Mouse (Mus musculus) midbrain, embryonic 14.5 days (tissue): ENCODE data around the gene Yipf3. TPM values are rescaled to one million over a fixed set of nuclear protein-coding genes. Genes with fewer than 3 reads are reported as not detected.

ENCODE experiments used
- ATAC-seq: fragments of 200-750 bp; cut with Nextera tagmentation; 2 replicates; pipeline ENCODE4 v1.8.0; 2017; ENCODE audit warnings: moderate number of reproducible peaks, moderate library complexity; ENCODE audit not compliant: low FRiP score, low TSS enrichment
- DNase-seq: peaks from one replicate; pipeline ENCODE4 v3.0.0-alpha.2; 2015
- H3K27ac ChIP-seq: fragments of 300-500 bp; sonication (generic); replicated peaks from 2 replicates; pipeline ENCODE4 v1.5.1; 2014; ENCODE audit warnings: mild to moderate bottlenecking, low read depth, low read length, moderate library complexity
- H3K27me3 ChIP-seq: fragments of 300-500 bp; sonication (generic); 2 replicates; pipeline ENCODE4 v1.6.1; 2014; ENCODE audit warnings: low read length, control low read depth, mixed read lengths; ENCODE audit not compliant: control insufficient read depth, insufficient read depth
- H3K36me3 ChIP-seq: fragments of 300-500 bp; sonication (generic); 2 replicates; pipeline ENCODE4 v1.6.1; 2014; ENCODE audit warnings: low read length, control low read depth; ENCODE audit not compliant: control insufficient read depth, insufficient read depth
- H3K4me1 ChIP-seq: fragments of 300-500 bp; sonication (generic); 2 replicates; pipeline ENCODE4 v1.6.1; 2014; ENCODE audit warnings: mild to moderate bottlenecking, antibody characterized with exemption, low read length, control low read depth; ENCODE audit not compliant: control insufficient read depth, insufficient read depth
- H3K4me2 ChIP-seq: fragments of 300-500 bp; sonication (generic); 2 replicates; pipeline ENCODE4 v1.6.1; 2014; ENCODE audit warnings: mild to moderate bottlenecking, low read length, moderate library complexity
- H3K4me3 ChIP-seq: fragments of 300-500 bp; sonication (generic); replicated peaks from 2 replicates; pipeline ENCODE4 v1.5.1; 2014; ENCODE audit warnings: low read depth, low read length
- H3K9ac ChIP-seq: fragments of 300-500 bp; sonication (generic); replicated peaks from 2 replicates; pipeline ENCODE4 v1.6.1; 2014; ENCODE audit warnings: mild to moderate bottlenecking, low read length, moderate library complexity
- H3K9me3 ChIP-seq: fragments of 300-500 bp; sonication (generic); 2 replicates; pipeline ENCODE4 v1.6.1; 2016; ENCODE audit warnings: low read length, control low read depth, mixed read lengths; ENCODE audit not compliant: control insufficient read depth
- WGBS: fragments of 180-500 bp; shearing (Covaris S2); extraction: QIAGEN DNeasy Blood & Tissue Kit; methylation state at CpG from one replicate; pipeline ENCODE4 v1.1.7; 2014; 5-methylcytosine and 5-hydroxymethylcytosine counted together
- polyA plus RNA-seq: library from polyadenylated mRNA; unstranded; fragments of >200 nt; fragmentation: Nextera tagmentation; extraction: Ambion mirVana; gene quantifications from 2 replicates; pipeline ENCODE4 v1.2.1, GENCODE M21; 2014

Gene Yipf3
- polyA plus RNA-seq, 1 experiment from 2014 or later: 86.7 TPM

DNA sequence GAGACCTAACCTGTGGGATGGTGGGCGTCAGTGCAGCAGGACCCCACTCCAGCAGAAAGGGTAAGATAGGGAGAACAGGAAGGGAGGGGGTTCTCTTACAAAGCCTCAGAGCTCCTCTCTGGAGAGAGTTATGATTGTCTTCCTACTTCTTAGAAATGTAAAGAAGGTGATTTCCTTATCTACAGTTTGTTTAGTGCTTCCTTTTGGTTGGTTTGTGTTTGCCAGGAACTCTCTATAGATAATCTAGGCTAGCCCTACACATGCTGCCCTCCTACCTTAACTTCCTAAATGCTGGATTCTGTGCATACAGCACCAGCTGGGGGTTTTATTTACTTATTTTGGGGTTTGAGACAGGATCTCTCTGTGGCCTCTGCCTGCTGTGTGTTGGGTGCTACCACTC lies 11.8 kb upstream of the Yipf3 start:
- no peak overlapping the region for H3K9ac ChIP-seq
- no peak overlapping the region for H3K4me2 ChIP-seq
- no peak for DNase-seq
- ATAC-seq: no peak
- 97% methylated on average over 1 of the region's 1 CpGs for WGBS
- no peak overlapping the region for H3K4me3 ChIP-seq
- peaks cover 75% of the 10 kb centered on the region for H3K36me3 ChIP-seq
- no peaks in the 10 kb centered on the region for H3K27me3 ChIP-seq
- no peak overlapping the region for H3K27ac ChIP-seq
- no peaks in the 10 kb centered on the region for H3K4me1 ChIP-seq
- H3K9me3 ChIP-seq: no peaks in the 10 kb centered on the region

DNA sequence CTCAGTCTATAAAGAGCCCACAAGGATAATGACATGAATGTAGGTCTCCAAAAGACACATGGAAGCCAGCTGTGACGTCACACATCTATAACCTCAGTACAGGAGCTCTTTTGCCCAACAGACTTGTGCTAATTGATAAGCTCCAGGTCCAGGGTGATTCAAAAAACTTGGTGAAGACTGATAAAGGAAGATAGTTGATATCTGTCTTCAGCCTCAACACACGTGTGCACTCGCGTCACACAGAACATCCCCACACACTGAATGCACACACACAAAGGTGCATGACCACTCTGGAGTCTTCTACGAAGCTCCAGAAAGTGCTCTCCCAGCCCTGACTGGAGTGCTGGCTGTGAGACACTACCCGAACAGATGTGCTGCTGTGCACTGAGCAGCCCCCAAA lies 10.8 kb upstream of the Yipf3 start:
- Histone ChIP-seq H3K9ac (no peak overlapping the region), H3K4me3 (no peak overlapping the region), H3K4me2 (no peak overlapping the region), H3K36me3 (peaks cover 78% of the 10 kb centered on the region), H3K27ac (no peak overlapping the region), H3K27me3 (no peaks in the 10 kb centered on the region), H3K4me1 (no peaks in the 10 kb centered on the region), H3K9me3 (no peaks in the 10 kb centered on the region)
- ATAC-seq (no peak), DNase-seq (no peak)
- WGBS: 95% methylated on average over 6 of the region's 6 CpGs

DNA sequence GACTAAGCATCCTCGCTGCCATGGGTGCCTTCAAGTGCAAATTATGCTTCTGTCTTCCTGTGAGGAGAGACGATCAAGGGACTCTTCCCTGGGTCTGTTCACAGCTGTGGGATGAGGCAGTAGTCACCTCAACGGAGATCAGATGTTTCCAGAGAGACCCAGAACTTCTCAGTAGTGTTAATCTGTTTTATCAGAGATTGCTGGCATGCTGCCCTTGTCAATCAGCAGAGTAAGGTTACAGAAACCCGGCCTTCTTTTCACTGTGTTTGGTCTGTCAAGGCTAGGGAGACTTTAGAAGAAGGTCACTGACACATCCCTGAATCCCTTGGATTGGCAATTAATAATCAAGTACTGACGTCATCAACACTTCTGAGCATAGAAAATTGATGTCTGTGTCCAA lies 10.4 kb upstream of the Yipf3 start:
- Histone ChIP-seq H3K27ac (no peak overlapping the region), H3K4me3 (no peak overlapping the region), H3K4me2 (no peak overlapping the region), H3K9me3 (no peaks in the 10 kb centered on the region), H3K27me3 (no peaks in the 10 kb centered on the region), H3K9ac (no peak overlapping the region), H3K36me3 (peaks cover 82% of the 10 kb centered on the region), H3K4me1 (no peaks in the 10 kb centered on the region)
- ATAC-seq (no peak), DNase-seq (no peak)
- WGBS: 90% methylated on average over 5 of the region's 5 CpGs

DNA sequence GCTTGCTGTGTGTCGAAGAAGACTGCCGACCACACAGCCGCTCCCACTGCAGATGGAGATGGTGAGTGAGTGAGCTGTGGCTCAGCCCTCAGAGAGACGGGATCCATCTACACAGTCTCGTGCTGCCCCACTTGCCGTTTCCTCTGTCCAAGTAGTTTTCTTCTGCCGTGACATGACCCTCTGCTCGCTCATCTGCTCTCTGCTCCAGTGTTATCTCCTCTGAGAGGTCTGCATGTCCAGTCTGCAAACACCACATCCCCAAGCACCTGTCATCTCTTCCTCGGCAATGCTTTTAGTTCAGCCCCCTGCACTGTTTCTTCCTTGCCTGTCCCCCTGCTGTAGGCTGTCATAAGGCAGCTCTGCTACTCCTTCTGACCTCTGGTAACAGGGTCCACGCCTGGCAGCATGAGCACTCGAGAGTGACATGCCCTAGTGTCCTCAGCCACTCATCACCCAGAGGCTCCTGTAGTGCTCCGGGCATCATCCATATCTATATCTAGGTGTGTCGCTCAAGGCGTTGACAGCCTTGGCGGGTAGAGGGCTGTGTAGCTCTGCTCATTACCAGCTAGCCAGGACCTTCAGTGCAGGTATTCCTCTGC lies 8.3 kb upstream of the Yipf3 start:
- DNase-seq: no peak

DNA sequence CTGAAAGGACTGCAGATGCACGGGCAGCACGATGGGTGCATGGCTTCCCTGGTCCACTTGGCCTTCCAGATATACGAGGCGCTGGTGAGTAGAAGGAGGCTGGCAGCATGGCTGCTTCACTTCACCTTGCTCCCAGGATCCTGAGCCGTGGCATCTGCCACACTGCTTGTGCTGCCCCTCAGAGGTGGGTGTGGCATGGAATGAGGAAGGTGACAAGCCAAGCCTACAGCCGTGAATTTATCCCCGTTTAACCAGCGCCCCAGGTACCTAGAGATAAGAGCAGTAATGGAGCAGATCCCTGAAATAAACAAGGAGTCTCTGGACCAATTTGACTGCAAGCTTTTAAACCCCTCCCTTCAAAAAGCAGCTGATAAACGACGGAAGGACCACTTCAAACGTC lies 6.4 kb upstream of the Yipf3 start:
- no peak overlapping the region for H3K4me3 ChIP-seq
- DNase-seq (no peak), ATAC-seq (no peak)
- H3K4me2 ChIP-seq: no peak overlapping the region
- H3K27me3 ChIP-seq: no peaks in the 10 kb centered on the region
- no peak overlapping the region for H3K9ac ChIP-seq
- 85% methylated on average over 11 of the region's 11 CpGs for WGBS
- H3K4me1 ChIP-seq: no peaks in the 10 kb centered on the region; the same call in 1 of the 2 replicates
- no peak overlapping the region for H3K27ac ChIP-seq
- H3K36me3 ChIP-seq: peaks cover 94% of the 10 kb centered on the region
- H3K9me3 ChIP-seq: no peaks in the 10 kb centered on the region

More for the DNA sequence above, 8.3 kb upstream of the Yipf3 start:
- Histone ChIP-seq H3K36me3 (peaks cover 87% of the 10 kb centered on the region), H3K9ac (no peak overlapping the region), H3K9me3 (no peaks in the 10 kb centered on the region), H3K27ac (no peak overlapping the region), H3K4me3 (no peak overlapping the region), H3K4me2 (no peak overlapping the region), H3K27me3 (no peaks in the 10 kb centered on the region), H3K4me1 (no peaks in the 10 kb centered on the region)
- no peak for ATAC-seq
- 93% methylated on average over 15 of the region's 15 CpGs for WGBS

DNA sequence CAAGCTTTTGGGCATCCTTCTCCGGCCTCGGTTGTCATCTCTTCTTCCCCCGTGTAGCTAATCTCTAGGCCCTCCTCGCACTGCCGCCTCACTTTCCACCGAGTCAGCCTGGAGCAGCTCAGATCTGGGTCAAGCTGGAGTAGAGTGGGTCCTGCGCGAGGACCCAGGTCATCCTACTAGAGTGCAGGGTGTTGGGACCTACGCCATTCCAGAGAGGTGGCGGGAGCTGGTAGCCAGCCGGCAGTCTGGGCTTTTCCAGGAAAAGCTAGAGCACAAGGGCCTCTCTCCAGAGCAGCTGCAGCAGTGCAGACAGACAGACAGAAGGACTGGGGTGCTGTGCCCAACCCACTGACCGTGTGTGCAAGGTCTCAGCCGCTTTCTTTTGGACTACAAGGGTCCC lies 5.6 kb upstream of the Yipf3 start:
- Histone ChIP-seq H3K9ac (no peak overlapping the region), H3K4me3 (no peak overlapping the region), H3K4me2 (no peak overlapping the region), H3K9me3 (no peaks in the 10 kb centered on the region), H3K36me3 (peaks cover 88% of the 10 kb centered on the region), H3K27ac (no peak overlapping the region), H3K27me3 (no peaks in the 10 kb centered on the region), H3K4me1 (peaks cover 8% of the 10 kb centered on the region)
- ATAC-seq (no peak), DNase-seq (no peak)
- WGBS: 89% methylated on average over 13 of the region's 13 CpGs

DNA sequence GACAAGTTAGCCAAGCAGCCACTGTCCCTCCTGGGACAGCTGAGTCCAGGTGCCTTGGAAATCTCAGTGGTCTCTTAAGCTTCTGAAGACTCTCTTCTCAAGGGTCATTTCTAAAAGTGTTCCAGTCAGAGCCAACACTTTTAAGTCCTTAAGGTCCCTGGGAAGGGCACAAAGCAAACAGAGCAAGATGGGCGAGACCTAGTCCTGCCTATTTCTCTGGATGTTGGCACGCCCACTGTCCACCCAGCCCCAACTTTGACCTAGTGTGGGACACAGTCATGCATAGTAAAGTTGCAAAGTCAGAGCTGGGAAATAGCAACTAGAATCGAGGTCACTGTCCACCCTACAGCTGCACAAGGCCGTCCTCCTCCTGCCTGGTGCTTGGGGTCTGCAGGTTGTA lies 4.9 kb upstream of the Yipf3 start:
- Histone ChIP-seq H3K4me1 (peaks cover 8% of the 10 kb centered on the region), H3K9me3 (no peaks in the 10 kb centered on the region), H3K36me3 (peaks cover 84% of the 10 kb centered on the region), H3K27ac (no peak overlapping the region), H3K27me3 (no peaks in the 10 kb centered on the region), H3K9ac (no peak overlapping the region), H3K4me3 (no peak overlapping the region), H3K4me2 (no peak overlapping the region)
- ATAC-seq (no peak), DNase-seq (no peak)
- 81% methylated on average over 4 of the region's 4 CpGs for WGBS

DNA sequence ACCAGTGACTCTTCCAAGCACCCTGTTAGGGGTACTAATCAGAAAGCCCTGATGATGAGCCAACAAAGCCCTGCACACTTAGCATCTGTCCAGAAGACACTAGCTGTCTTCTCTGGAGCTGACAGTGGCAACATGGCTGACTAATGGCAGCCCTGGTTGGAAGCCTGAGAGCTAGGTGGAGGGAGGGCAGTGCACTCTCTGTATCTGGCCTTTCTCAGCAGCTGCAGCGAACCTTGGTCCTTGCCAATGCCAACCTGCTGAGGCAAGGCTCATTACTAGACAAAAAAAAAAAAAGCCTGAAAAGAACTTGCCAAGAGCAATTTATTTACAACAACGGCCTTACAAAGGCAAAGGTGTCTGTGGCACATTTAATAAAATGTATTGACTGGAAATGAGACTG lies 4.3 kb upstream of the Yipf3 start:
- 78% methylated on average over 2 of the region's 2 CpGs for WGBS
- Histone ChIP-seq H3K9ac (no peak overlapping the region), H3K4me3 (no peak overlapping the region), H3K36me3 (peaks cover 78% of the 10 kb centered on the region), H3K27ac (no peak overlapping the region), H3K4me1 (peaks cover 10% of the 10 kb centered on the region), H3K9me3 (no peaks in the 10 kb centered on the region), H3K27me3 (no peaks in the 10 kb centered on the region), H3K4me2 (no peak overlapping the region)
- ATAC-seq: no peak
- DNase-seq: no peak

DNA sequence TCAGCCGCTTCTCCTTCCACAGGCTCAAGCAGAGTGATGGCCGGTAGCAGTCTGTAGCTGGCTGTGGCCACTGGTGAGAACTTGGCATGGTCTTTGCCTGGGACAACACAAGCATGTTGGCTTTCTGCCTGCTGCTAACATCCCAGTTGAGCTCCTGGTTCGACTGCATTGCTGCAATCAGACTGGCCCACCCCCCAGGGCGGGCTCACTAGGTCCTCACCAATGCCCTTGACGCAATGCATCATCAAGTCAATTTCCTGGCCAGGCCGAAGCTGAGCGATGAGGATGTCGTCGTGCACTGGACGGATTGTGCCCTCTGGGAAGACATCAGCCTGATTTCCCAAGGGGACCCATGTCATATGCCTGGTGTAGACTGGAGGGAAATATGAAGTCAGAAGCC lies 3.3 kb upstream of the Yipf3 start:
- H3K4me3 ChIP-seq: no peak overlapping the region
- H3K36me3 ChIP-seq: peaks cover 75% of the 10 kb centered on the region
- WGBS: 81% methylated on average over 10 of the region's 10 CpGs

More for the DNA sequence above, 3.3 kb upstream of the Yipf3 start:
- H3K27me3 ChIP-seq: no peaks in the 10 kb centered on the region
- no peaks in the 10 kb centered on the region for H3K9me3 ChIP-seq
- H3K4me1 ChIP-seq: peaks cover 16% of the 10 kb centered on the region
- no peak overlapping the region for H3K4me2 ChIP-seq
- H3K27ac ChIP-seq: no peak overlapping the region
- ATAC-seq: no peak
- H3K9ac ChIP-seq: no peak overlapping the region
- no peak for DNase-seq
